Mouse (Mus musculus): ENCODE data around the gene Hist1h2bj. TPM values are rescaled to one million over a fixed set of nuclear protein-coding genes. Genes with fewer than 3 reads are reported as not detected.

Gene Hist1h2bj
- polyA plus RNA-seq, 1 experiment from 2014 or later: 2.5 TPM

- Histone ChIP-seq H3K4me2 (ENCODE audit: low read length) (peak overlapping the region; percentile 73), H3K27ac (ENCODE audit: low read depth, low read length) (peak overlapping the region; percentile 73), H3K4me1 (ENCODE audit: control insufficient read depth, insufficient read depth, low read depth, low read length) (peaks cover 15% of the 10 kb centered on the region), H3K27me3 (replicated peaks; ENCODE audit: control insufficient read depth, insufficient read depth, low read length) (no peaks in the 10 kb centered on the region), H3K36me3 (ENCODE audit: control insufficient read depth, insufficient read depth, low read length) (no peaks in the 10 kb centered on the region), H3K9me3 (ENCODE audit: control insufficient read depth, low read length) (no peaks in the 10 kb centered on the region), H3K9ac (ENCODE audit: low read depth, low read length) (peak overlapping the region; percentile 55), H3K4me3 (ENCODE audit: low read length) (peak overlapping the region; percentile 44)
- 0 out of 2 replicates have a peak, but pooled peaks have one; percentile 6 for ATAC-seq
- 1% methylated on average over 7 of the region's 14 CpGs for WGBS
Measured at GRCm38 (mm10) chr13:22043503-22044431, 753 bp downstream of the Hist1h2bj start.

DNA sequence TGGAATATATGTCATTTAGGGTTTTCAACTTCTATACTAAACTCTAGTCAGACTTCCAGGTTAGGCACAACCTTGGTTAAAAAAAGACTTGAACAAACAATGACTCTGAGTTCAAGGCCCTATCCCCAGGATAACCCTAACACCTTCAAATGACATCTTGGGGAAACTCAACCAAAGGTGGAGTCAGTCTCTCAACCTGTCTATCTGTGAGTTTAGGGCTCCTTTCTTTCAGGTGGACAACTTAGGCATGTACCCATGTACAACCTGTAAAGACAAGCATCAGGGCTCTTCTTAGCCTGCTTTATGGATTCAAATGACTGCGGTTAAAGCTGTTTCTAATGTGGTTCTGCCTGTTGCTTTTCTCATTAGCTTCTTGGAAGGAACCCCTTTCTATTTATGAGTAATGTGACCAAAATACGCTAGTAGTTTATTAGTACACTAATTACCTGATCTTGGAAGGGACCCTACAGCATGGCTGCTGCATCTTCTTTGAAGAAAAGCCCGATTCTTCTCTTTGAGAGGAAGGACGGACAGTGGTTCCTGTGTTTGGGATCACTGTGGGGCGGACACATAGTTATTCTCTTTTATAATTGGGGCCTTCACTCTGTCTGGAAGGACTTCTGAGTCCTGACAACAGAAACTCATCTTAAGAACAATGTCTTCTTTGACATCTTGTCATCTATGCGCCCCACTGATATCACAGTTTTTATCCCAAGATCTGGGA, 1.6 kb downstream of the Hist1h2bj start:
- Histone ChIP-seq H3K27me3 (replicated peaks; ENCODE audit: control insufficient read depth, insufficient read depth, low read length) (no peaks in the 10 kb centered on the region), H3K4me1 (ENCODE audit: control insufficient read depth, insufficient read depth, low read depth, low read length) (peaks cover 15% of the 10 kb centered on the region), H3K4me2 (ENCODE audit: low read length) (no peak overlapping the region), H3K9ac (ENCODE audit: low read depth, low read length) (no peak overlapping the region), H3K4me3 (ENCODE audit: low read length) (no peak overlapping the region), H3K27ac (ENCODE audit: low read depth, low read length) (no peak overlapping the region), H3K9me3 (ENCODE audit: control insufficient read depth, low read length) (no peaks in the 10 kb centered on the region), H3K36me3 (ENCODE audit: control insufficient read depth, insufficient read depth, low read length) (no peaks in the 10 kb centered on the region)
- ATAC-seq: no peak
- 84% methylated on average over 6 of the region's 6 CpGs for WGBS

DNA sequence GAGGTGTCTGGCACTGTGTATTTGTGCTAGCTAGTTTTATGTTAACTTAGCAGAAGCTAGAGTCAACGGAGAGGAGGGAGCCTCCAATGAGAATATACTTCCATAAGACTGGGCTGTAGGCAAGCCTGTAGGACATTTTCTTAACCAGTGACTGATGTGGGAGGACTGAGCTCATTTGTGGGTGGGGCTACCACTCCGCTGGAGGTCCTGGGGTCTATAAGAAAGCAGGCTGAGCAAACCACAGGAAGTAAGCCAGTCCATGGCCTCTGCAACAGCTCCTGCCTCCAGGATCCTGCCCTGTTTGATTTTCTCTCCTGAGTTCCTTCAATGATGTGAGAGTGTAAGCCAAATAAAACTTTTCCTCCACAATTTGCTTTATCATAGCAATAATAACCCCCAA, 2.3 kb downstream of the Hist1h2bj start:
- Histone ChIP-seq H3K4me2 (ENCODE audit: low read length) (no peak overlapping the region), H3K4me3 (ENCODE audit: low read length) (no peak overlapping the region), H3K27ac (ENCODE audit: low read depth, low read length) (no peak overlapping the region), H3K36me3 (ENCODE audit: control insufficient read depth, insufficient read depth, low read length) (no peaks in the 10 kb centered on the region), H3K9me3 (ENCODE audit: control insufficient read depth, low read length) (no peaks in the 10 kb centered on the region), H3K9ac (ENCODE audit: low read depth, low read length) (no peak overlapping the region), H3K4me1 (ENCODE audit: control insufficient read depth, insufficient read depth, low read depth, low read length) (peaks cover 13% of the 10 kb centered on the region), H3K27me3 (replicated peaks; ENCODE audit: control insufficient read depth, insufficient read depth, low read length) (no peaks in the 10 kb centered on the region)
- no peak for ATAC-seq
- 72% methylated on average over 2 of the region's 2 CpGs for WGBS

GRCm38 (mm10) chr13:22049041-22049440, 6.0 kb downstream of the Hist1h2bj start:
- ATAC-seq: no peak
- Histone ChIP-seq H3K4me2 (ENCODE audit: low read length) (0 out of 2 replicates have a peak overlapping the region, but pooled peaks have one; percentile 24), H3K9ac (ENCODE audit: low read depth, low read length) (no peak overlapping the region), H3K36me3 (ENCODE audit: control insufficient read depth, insufficient read depth, low read length) (no peaks in the 10 kb centered on the region), H3K27me3 (replicated peaks; ENCODE audit: control insufficient read depth, insufficient read depth, low read length) (no peaks in the 10 kb centered on the region), H3K4me3 (ENCODE audit: low read length) (no peak overlapping the region), H3K9me3 (ENCODE audit: control insufficient read depth, low read length) (no peaks in the 10 kb centered on the region), H3K4me1 (ENCODE audit: control insufficient read depth, insufficient read depth, low read depth, low read length) (no peaks in the 10 kb centered on the region), H3K27ac (ENCODE audit: low read depth, low read length) (no peak overlapping the region)
- WGBS: 85% methylated on average over 2 of the region's 2 CpGs

GRCm38 (mm10) chr13:22049737-22050440, 6.9 kb downstream of the Hist1h2bj start:
- under 1% methylated on average over 14 of the region's 14 CpGs for WGBS
- Histone ChIP-seq H3K4me2 (ENCODE audit: low read length) (peak overlapping the region; percentile 69), H3K9ac (ENCODE audit: low read depth, low read length) (peak overlapping the region; percentile 67), H3K27me3 (replicated peaks; ENCODE audit: control insufficient read depth, insufficient read depth, low read length) (no peaks in the 10 kb centered on the region), H3K36me3 (ENCODE audit: control insufficient read depth, insufficient read depth, low read length) (no peaks in the 10 kb centered on the region), H3K27ac (ENCODE audit: low read depth, low read length) (peak overlapping the region; percentile 79), H3K4me1 (ENCODE audit: control insufficient read depth, insufficient read depth, low read depth, low read length) (no peaks in the 10 kb centered on the region), H3K4me3 (ENCODE audit: low read length) (peak overlapping the region; percentile 59), H3K9me3 (ENCODE audit: control insufficient read depth, low read length) (no peaks in the 10 kb centered on the region)
- ATAC-seq: peak; percentile 37

- Histone ChIP-seq H3K4me1 (ENCODE audit: control insufficient read depth, insufficient read depth, low read depth, low read length) (no peaks in the 10 kb centered on the region), H3K9ac (ENCODE audit: low read depth, low read length) (peak overlapping the region; percentile 67), H3K4me2 (ENCODE audit: low read length) (peak overlapping the region; percentile 69), H3K4me3 (ENCODE audit: low read length) (peak overlapping the region; percentile 59), H3K9me3 (ENCODE audit: control insufficient read depth, low read length) (no peaks in the 10 kb centered on the region), H3K36me3 (ENCODE audit: control insufficient read depth, insufficient read depth, low read length) (no peaks in the 10 kb centered on the region), H3K27ac (ENCODE audit: low read depth, low read length) (peak overlapping the region; percentile 88), H3K27me3 (replicated peaks; ENCODE audit: control insufficient read depth, insufficient read depth, low read length) (no peaks in the 10 kb centered on the region)
- WGBS: under 1% methylated on average over 52 of the region's 52 CpGs
- ATAC-seq: peak; percentile 98
Measured at GRCm38 (mm10) chr13:22050591-22051522, 7.8 kb downstream of the Hist1h2bj start.

- H3K27ac ChIP-seq (ENCODE audit: low read depth, low read length): peak overlapping the region; percentile 88
- 15% methylated on average over 5 of the region's 5 CpGs for WGBS
- peak overlapping the region; percentile 69 for H3K4me2 ChIP-seq (ENCODE audit: low read length)
- peak overlapping the region; percentile 59 for H3K4me3 ChIP-seq (ENCODE audit: low read length)
- peak overlapping the region; percentile 67 for H3K9ac ChIP-seq (ENCODE audit: low read depth, low read length)
- H3K36me3 ChIP-seq (ENCODE audit: control insufficient read depth, insufficient read depth, low read length): no peaks in the 10 kb centered on the region
- no peaks in the 10 kb centered on the region for H3K27me3 ChIP-seq (replicated peaks; ENCODE audit: control insufficient read depth, insufficient read depth, low read length)
- no peaks in the 10 kb centered on the region for H3K4me1 ChIP-seq (ENCODE audit: control insufficient read depth, insufficient read depth, low read depth, low read length)
- peak; percentile 41; the same call in 1 of the 2 replicates for ATAC-seq
- no peaks in the 10 kb centered on the region for H3K9me3 ChIP-seq (ENCODE audit: control insufficient read depth, low read length)
Measured at GRCm38 (mm10) chr13:22051523-22051859, 8.5 kb downstream of the Hist1h2bj start.

DNA sequence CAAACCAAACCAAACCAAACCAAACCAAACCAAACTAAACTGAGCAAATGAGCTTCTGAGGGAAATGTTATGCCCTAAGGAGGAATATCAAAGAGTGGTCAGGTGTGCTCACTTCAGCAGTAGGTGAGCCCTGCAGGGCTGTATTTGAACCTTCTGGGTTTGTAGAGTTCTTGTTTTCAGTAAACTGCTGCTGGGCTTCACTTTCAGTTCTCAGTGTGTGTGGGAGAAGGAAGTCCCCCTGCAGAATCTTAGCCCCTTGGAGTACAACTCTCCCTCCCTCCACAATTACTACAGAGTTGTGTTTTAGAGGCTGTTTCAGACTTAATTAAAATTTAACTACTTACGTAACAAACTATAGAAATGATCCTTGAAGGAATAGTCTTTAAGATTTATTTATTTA, 10.7 kb downstream of the Hist1h2bj start:
- Histone ChIP-seq H3K36me3 (ENCODE audit: control insufficient read depth, insufficient read depth, low read length) (no peaks in the 10 kb centered on the region), H3K4me2 (ENCODE audit: low read length) (no peak overlapping the region), H3K4me3 (ENCODE audit: low read length) (no peak overlapping the region), H3K4me1 (ENCODE audit: control insufficient read depth, insufficient read depth, low read depth, low read length) (no peaks in the 10 kb centered on the region), H3K27me3 (replicated peaks; ENCODE audit: control insufficient read depth, insufficient read depth, low read length) (no peaks in the 10 kb centered on the region), H3K9me3 (ENCODE audit: control insufficient read depth, low read length) (no peaks in the 10 kb centered on the region), H3K27ac (ENCODE audit: low read depth, low read length) (no peak overlapping the region), H3K9ac (ENCODE audit: low read depth, low read length) (no peak overlapping the region)
- 94% methylated on average over 1 of the region's 1 CpGs for WGBS
- no peak for ATAC-seq
